Comparison of ENCODE assay signal across 8 mouse cellular contexts in the genomic region with DNA sequence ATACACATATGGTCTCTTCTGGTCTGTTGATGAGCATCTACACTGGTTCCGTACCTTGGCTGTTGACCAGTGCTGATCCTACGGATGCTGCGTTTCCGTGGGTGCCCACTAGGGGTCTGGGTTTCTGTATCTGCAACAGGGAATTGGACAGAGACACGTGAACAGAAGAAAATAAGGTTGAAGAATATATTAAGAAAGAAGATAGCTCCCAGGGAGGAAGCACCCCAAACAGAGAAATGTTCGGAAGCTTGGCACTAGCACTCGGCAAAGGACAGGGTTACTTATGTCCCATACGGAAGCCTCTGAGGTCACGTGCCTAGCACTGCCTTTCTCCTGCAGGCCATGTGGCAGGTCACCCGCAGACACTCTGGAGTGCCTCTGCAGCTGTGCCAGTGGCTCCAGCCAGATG. TPM values are rescaled to one million over a fixed set of nuclear protein-coding genes. Genes with fewer than 3 reads are reported as not detected.
DNase-seq lines count a peak whose midpoint lies in the region; ATAC-seq lines count a peak whose summit lies in the region.

No protein-coding gene starts in this region.

- 42% methylated on average over 10 of the region's 10 CpGs for WGBS in embryonic facial prominence, embryonic 13.5 days
- 45% methylated on average over 10 of the region's 10 CpGs for WGBS in liver, embryonic 11.5 days

- H3K27me3 ChIP-seq in embryonic facial prominence, embryonic 13.5 days, result no peaks in the 10 kb centered on the region
- H3K27me3 ChIP-seq in liver, embryonic 11.5 days (replicated peaks; ENCODE audit: control insufficient read depth, insufficient read depth, low read length), result no peaks in the 10 kb centered on the region

- H3K4me2 ChIP-seq in embryonic facial prominence, embryonic 13.5 days, result peak overlapping the region; percentile 45
- peak overlapping the region; percentile 42 for H3K4me2 ChIP-seq in liver, embryonic 11.5 days

- no peak for ATAC-seq in embryonic facial prominence, embryonic 13.5 days (ENCODE audit: insufficient number of reproducible peaks, insufficient read depth, low FRiP score, low TSS enrichment, low read depth)
- ATAC-seq in hematopoietic stem cell, adult 5-6 weeks (replicated peaks in 1 of 2; ENCODE audit: insufficient read depth in 1 of 2, low FRiP score in 2 of 2, low TSS enrichment in 1 of 2, low read depth in 1 of 2, poor library complexity in 2 of 2, severe bottlenecking in 2 of 2), result peak; percentile 55 to 72; a peak in 3 of 4 replicates
- ATAC-seq in liver, embryonic 11.5 days (replicated peaks; ENCODE audit: low FRiP score), result no peak

- no peaks in the 10 kb centered on the region for H3K9me3 ChIP-seq in embryonic facial prominence, embryonic 13.5 days
- H3K9me3 ChIP-seq in liver, embryonic 11.5 days (ENCODE audit: control insufficient read depth, low read length), result no peaks in the 10 kb centered on the region

- no peak overlapping the region for H3K27ac ChIP-seq in embryonic facial prominence, embryonic 13.5 days
- no peak overlapping the region for H3K27ac ChIP-seq in liver, embryonic 11.5 days (ENCODE audit: low read depth, low read length)

- H3K4me1 ChIP-seq in embryonic facial prominence, embryonic 13.5 days, result peaks cover 5% of the 10 kb centered on the region; the same call in 1 of the 2 replicates
- H3K4me1 ChIP-seq in liver, embryonic 11.5 days (replicated peaks; ENCODE audit: control insufficient read depth, insufficient read depth, low read length), result peaks cover 10% of the 10 kb centered on the region

- DNase-seq in left cerebral cortex, postnatal 14 days (ENCODE audit: low spot score in 2 of 2), result peak; percentile 48 to 61
- no peak for DNase-seq in left cerebral cortex, adult 11 months (ENCODE audit: low spot score)
- DNase-seq in adrenal gland, postnatal 14 days, result peak; percentile 68
- no peak for DNase-seq in liver, embryonic 11.5 days (ENCODE audit: low spot score)
- DNase-seq in natural killer cell, adult 2 months (ENCODE audit: low spot score in 2 of 2), result peak; percentile 35 to 51
- peak; percentile 85 for DNase-seq in thymus, postnatal 4 days

- H3K36me3 ChIP-seq in embryonic facial prominence, embryonic 13.5 days, result no peaks in the 10 kb centered on the region
- H3K36me3 ChIP-seq in liver, embryonic 11.5 days (ENCODE audit: control insufficient read depth, insufficient read depth, low read length), result no peaks in the 10 kb centered on the region

- peak overlapping the region; percentile 7; the same call in 1 of the 2 replicates for H3K4me3 ChIP-seq in embryonic facial prominence, embryonic 13.5 days
- H3K4me3 ChIP-seq in liver, embryonic 11.5 days (ENCODE audit: low read depth, low read length), result no peak overlapping the region

- intact Hi-C loops in left cerebral cortex, postnatal 14 days (cut with DNase I), result no loop called here

- 0 out of 2 replicates have a peak overlapping the region, but pooled peaks have one; percentile 16 for H3K9ac ChIP-seq in embryonic facial prominence, embryonic 13.5 days
- H3K9ac ChIP-seq in liver, embryonic 11.5 days (ENCODE audit: low read depth, low read length), result no peak overlapping the region

RNA-seq across cellular contexts. Expression of gene Cox7a2l, which starts 46.6 kb away (rescaled TPM):
- total RNA-seq in left cerebral cortex, postnatal 14 days (2021), result 100 to 1,000 TPM; 172 to 178 TPM
- 220 and 252 TPM in 2 replicates for total RNA-seq in adrenal gland, postnatal 14 days (2021)
- polyA plus RNA-seq in embryonic facial prominence, embryonic 13.5 days (2015; fragmentation: Nextera tagmentation; extraction: Ambion mirVana), result 157 and 158 TPM in 2 replicates
- total RNA-seq in hematopoietic stem cell, adult 5-6 weeks (2017), result 243 and 458 TPM in 2 replicates
- 134 and 136 TPM in 2 replicates for polyA plus RNA-seq in liver, embryonic 11.5 days (2014; fragmentation: Nextera tagmentation; extraction: Ambion mirVana)

Comparison
In these comparisons a context has a peak if more than half of its experiments do, and no peak if none do; other contexts are left out.
1. DNase-seq: peak in left cerebral cortex, postnatal 14 days (2 of 2), adrenal gland, postnatal 14 days (single experiment), natural killer cell, adult 2 months (2 of 2) and thymus, postnatal 4 days (single experiment); none in left cerebral cortex, adult 11 months (single experiment) and liver, embryonic 11.5 days (single experiment).
2. ATAC-seq: peak in hematopoietic stem cell, adult 5-6 weeks (2 of 2); none in embryonic facial prominence, embryonic 13.5 days (single experiment) and liver, embryonic 11.5 days (single experiment).